Mouse (Mus musculus): ENCODE data around the gene Bmper. TPM values are rescaled to one million over a fixed set of nuclear protein-coding genes. Genes with fewer than 3 reads are reported as not detected.

The Bmper gene
- polyA plus RNA-seq, 1 experiment from 2014 or later = 5.3 TPM

DNA sequence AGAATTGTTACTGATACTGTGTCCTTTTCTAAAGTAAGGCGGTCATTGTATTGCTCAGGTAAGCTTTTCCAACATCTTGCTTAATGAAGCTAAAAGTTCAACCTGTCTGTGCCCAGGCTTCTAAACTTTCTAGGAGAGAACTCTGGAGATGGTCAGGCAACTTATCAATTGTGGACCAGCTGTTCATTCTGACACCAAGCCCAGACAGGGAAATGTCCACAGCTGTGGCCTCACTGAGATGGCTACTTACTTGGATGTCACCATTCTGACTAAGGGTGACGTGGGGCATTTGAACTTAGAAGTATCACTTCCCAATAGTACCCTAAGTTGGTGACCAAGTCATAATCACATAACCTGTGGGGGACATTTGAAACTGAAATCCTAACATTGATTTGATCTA is 129.5 kb downstream of the Bmper start:
- no peak overlapping the region for H3K9ac ChIP-seq (replicated peaks)
- H3K27me3 ChIP-seq = no peaks in the 10 kb centered on the region
- H3K27ac ChIP-seq (replicated peaks) = no peak overlapping the region
- H3K4me3 ChIP-seq = no peak overlapping the region
- no peak overlapping the region for H3K4me2 ChIP-seq (replicated peaks)
- ATAC-seq (ENCODE audit: low FRiP score, low read depth) = no peak
- 95% methylated on average over 2 of the region's 2 CpGs for WGBS
- no peaks in the 10 kb centered on the region for H3K9me3 ChIP-seq
- no peaks in the 10 kb centered on the region for H3K4me1 ChIP-seq
- no peaks in the 10 kb centered on the region for H3K36me3 ChIP-seq

DNA sequence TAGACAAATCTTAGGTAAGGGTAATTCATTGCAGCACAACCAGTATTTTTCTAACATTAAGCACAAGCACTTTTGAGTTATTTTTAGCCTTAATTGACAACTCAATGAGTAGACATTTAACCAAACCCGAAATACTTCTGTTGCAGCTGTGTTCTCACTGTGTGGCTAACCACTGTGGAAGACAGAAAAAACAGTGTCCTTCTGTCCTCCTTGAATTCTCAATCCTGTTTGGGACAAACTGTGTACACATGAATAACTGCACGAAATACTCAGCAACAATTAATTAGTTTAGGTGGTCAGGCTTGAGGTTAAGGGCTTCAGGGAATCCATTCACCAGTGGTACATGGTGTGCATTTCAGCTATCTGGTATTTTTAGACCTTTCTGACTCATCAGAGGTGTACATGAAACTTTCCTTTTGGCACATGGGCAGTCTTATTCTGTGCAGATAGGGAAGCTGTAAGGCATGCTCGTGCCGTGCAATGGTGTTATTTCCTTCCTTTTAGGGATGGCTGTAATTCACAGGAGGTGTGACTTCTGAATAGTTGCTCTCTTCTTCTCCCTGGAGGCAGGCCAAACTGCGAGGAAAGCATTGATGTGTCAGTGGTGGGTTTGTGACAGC is 131.4 kb downstream of the Bmper start:
- Histone ChIP-seq H3K9ac (replicated peaks) (no peak overlapping the region), H3K9me3 (no peaks in the 10 kb centered on the region), H3K4me1 (no peaks in the 10 kb centered on the region), H3K4me3 (no peak overlapping the region), H3K27ac (replicated peaks) (no peak overlapping the region), H3K27me3 (no peaks in the 10 kb centered on the region), H3K36me3 (no peaks in the 10 kb centered on the region), H3K4me2 (replicated peaks) (no peak overlapping the region)
- ATAC-seq (ENCODE audit: low FRiP score, low read depth) = no peak
- WGBS = 82% methylated on average over 5 of the region's 5 CpGs

- Histone ChIP-seq H3K9ac (replicated peaks) (no peak overlapping the region), H3K4me3 (no peak overlapping the region), H3K27me3 (no peaks in the 10 kb centered on the region), H3K4me1 (no peaks in the 10 kb centered on the region), H3K4me2 (replicated peaks) (no peak overlapping the region), H3K9me3 (no peaks in the 10 kb centered on the region), H3K27ac (replicated peaks) (no peak overlapping the region), H3K36me3 (no peaks in the 10 kb centered on the region)
- 95% methylated on average over 2 of the region's 2 CpGs for WGBS
- no peak for ATAC-seq (ENCODE audit: low FRiP score, low read depth)
These were observed 135.2 kb downstream of the Bmper start for GRCm38 (mm10) chr9:23358108-23358507.

DNA sequence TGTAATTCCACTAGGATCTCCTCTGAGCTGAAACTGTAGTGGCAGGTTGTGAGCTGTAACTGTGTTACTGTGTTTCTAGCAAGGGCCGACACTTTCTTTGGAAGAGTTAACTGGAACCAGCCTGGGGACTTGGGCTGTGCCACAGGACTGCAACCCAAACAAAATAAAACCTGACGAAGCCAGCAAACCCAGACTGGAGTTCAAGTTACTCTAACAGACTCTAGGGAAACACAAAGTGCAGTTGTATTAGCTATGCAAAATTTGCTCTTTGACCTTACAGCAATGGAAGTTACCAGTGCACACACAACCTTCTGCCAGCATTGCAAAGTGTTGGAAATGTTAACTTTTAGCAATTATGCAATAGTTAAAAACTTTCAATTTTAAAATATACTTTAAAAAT is 140.3 kb downstream of the Bmper start:
- Histone ChIP-seq H3K9ac (replicated peaks) (no peak overlapping the region), H3K4me3 (no peak overlapping the region), H3K27me3 (no peaks in the 10 kb centered on the region), H3K4me2 (replicated peaks) (no peak overlapping the region), H3K9me3 (no peaks in the 10 kb centered on the region), H3K27ac (replicated peaks) (no peak overlapping the region), H3K36me3 (no peaks in the 10 kb centered on the region), H3K4me1 (no peaks in the 10 kb centered on the region)
- WGBS = 74% methylated on average over 2 of the region's 2 CpGs
- no peak for ATAC-seq (ENCODE audit: low FRiP score, low read depth)

- no peak for ATAC-seq (ENCODE audit: low FRiP score, low read depth)
- Histone ChIP-seq H3K9ac (replicated peaks) (no peak overlapping the region), H3K9me3 (no peaks in the 10 kb centered on the region), H3K27ac (replicated peaks) (no peak overlapping the region), H3K4me3 (no peak overlapping the region), H3K4me1 (no peaks in the 10 kb centered on the region), H3K36me3 (no peaks in the 10 kb centered on the region), H3K27me3 (no peaks in the 10 kb centered on the region), H3K4me2 (replicated peaks) (no peak overlapping the region)
- WGBS = 80% methylated on average over 7 of the region's 7 CpGs
These were observed 140.7 kb downstream of the Bmper start for GRCm38 (mm10) chr9:23363540-23363939.

DNA sequence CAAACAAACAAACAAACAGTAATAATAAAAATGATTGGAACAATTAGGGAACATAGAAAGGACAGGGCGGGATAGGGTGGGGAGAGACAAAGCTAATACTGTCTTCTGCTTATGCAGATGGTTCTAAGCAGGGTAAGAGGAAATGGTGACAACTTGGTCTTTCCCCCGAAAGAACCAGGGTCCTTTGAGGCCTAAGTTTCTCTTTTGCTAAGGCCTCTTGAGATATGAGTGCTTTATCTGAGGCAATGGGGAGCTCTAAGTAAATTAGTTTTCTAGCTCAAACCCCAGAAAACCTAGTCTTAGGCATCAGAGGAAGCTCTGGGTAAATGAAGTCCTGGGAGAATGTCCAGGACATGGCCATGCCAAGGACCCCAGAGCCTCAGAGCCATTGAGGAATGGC is 141.2 kb downstream of the Bmper start:
- no peaks in the 10 kb centered on the region for H3K4me1 ChIP-seq
- no peak overlapping the region for H3K4me3 ChIP-seq
- no peaks in the 10 kb centered on the region for H3K36me3 ChIP-seq
- WGBS = 94% methylated on average over 2 of the region's 2 CpGs
- ATAC-seq (ENCODE audit: low FRiP score, low read depth) = no peak
- H3K9me3 ChIP-seq = no peaks in the 10 kb centered on the region
- H3K27ac ChIP-seq (replicated peaks) = no peak overlapping the region
- H3K4me2 ChIP-seq (replicated peaks) = no peak overlapping the region
- no peak overlapping the region for H3K9ac ChIP-seq (replicated peaks)
- H3K27me3 ChIP-seq = no peaks in the 10 kb centered on the region

DNA sequence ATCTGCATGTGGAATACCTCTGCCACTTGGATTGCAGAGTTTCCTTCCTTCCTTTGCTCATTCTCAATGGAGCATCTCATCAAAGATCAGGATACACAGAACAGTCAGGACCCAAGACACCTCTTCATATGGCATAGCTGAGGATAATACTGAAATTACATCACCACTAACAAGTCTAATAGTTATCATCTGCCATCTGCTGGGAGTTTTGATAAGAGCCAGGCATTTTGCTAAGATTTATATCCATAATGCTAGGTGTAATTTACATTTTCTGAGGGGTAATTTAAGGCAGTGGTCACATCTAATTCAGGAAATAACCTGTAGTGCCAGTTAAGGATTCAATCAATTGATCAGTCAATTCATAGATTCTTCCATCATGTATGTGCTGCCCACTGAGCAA is 145.2 kb downstream of the Bmper start:
- no peaks in the 10 kb centered on the region for H3K9me3 ChIP-seq
- no peaks in the 10 kb centered on the region for H3K27me3 ChIP-seq
- H3K36me3 ChIP-seq = no peaks in the 10 kb centered on the region
- no peak overlapping the region for H3K27ac ChIP-seq (replicated peaks)
- ATAC-seq (ENCODE audit: low FRiP score, low read depth) = no peak
- no peak overlapping the region for H3K4me3 ChIP-seq
- no peak overlapping the region for H3K4me2 ChIP-seq (replicated peaks)
- no peaks in the 10 kb centered on the region for H3K4me1 ChIP-seq
- no peak overlapping the region for H3K9ac ChIP-seq (replicated peaks)

- Histone ChIP-seq H3K4me3 (no peak overlapping the region), H3K4me2 (replicated peaks) (no peak overlapping the region), H3K9me3 (no peaks in the 10 kb centered on the region), H3K36me3 (no peaks in the 10 kb centered on the region), H3K27me3 (no peaks in the 10 kb centered on the region), H3K4me1 (peaks cover 31% of the 10 kb centered on the region), H3K27ac (replicated peaks) (no peak overlapping the region), H3K9ac (replicated peaks) (no peak overlapping the region)
- ATAC-seq (ENCODE audit: low FRiP score, low read depth) = no peak
- WGBS = 51% methylated on average over 4 of the region's 4 CpGs
These were observed 152.0 kb downstream of the Bmper start for GRCm38 (mm10) chr9:23374789-23375460.

GRCm38 (mm10) chr9:23377831-23378730 is 155.2 kb downstream of the Bmper start:
- Histone ChIP-seq H3K36me3 (no peaks in the 10 kb centered on the region), H3K9me3 (no peaks in the 10 kb centered on the region), H3K27me3 (no peaks in the 10 kb centered on the region), H3K4me3 (no peak overlapping the region), H3K9ac (replicated peaks) (no peak overlapping the region), H3K27ac (replicated peaks) (peak overlapping the region; percentile 85), H3K4me2 (replicated peaks) (0 out of 2 replicates have a peak overlapping the region, but pooled peaks have one; percentile 13), H3K4me1 (peaks cover 46% of the 10 kb centered on the region)
- peak; percentile 64 for ATAC-seq (ENCODE audit: low FRiP score, low read depth)
- 23% methylated on average over 5 of the region's 5 CpGs for WGBS

DNA sequence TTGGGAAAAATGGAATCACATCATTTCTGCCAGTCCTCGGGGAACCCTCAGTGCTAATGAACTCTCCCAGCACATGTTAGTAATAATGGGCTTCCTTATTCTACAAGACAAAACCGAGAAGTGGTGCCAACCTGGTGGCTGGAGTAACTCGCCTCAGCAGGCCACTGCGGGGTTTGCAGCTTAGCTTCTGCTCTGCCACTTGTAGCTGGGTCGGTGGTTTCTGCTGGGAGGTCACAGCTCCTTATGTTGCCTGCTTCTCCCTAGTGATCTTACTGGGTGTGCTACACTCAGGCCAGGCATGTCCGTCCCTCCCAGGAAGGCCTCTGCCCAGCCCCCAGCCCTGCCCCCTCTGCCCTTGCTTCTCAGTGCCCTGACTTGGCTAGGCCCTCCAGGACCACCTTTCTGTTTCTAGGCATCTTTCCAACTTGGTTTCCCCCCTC is 155.9 kb downstream of the Bmper start:
- H3K27ac ChIP-seq (replicated peaks) = peak overlapping the region; percentile 85
- H3K9me3 ChIP-seq = no peaks in the 10 kb centered on the region
- WGBS = 4% methylated on average over 6 of the region's 6 CpGs
- no peak overlapping the region for H3K4me3 ChIP-seq
- H3K4me1 ChIP-seq = peaks cover 46% of the 10 kb centered on the region
- H3K9ac ChIP-seq (replicated peaks) = no peak overlapping the region
- no peaks in the 10 kb centered on the region for H3K36me3 ChIP-seq
- H3K27me3 ChIP-seq = no peaks in the 10 kb centered on the region
- peak overlapping the region; percentile 13; the same call in 1 of the 2 replicates for H3K4me2 ChIP-seq (replicated peaks)
- peak; percentile 88 for ATAC-seq (ENCODE audit: low FRiP score, low read depth)

- H3K4me3 ChIP-seq = no peak overlapping the region
- no peaks in the 10 kb centered on the region for H3K36me3 ChIP-seq
- no peaks in the 10 kb centered on the region for H3K27me3 ChIP-seq
- H3K9me3 ChIP-seq = no peaks in the 10 kb centered on the region
- whole genome bisulfite sequencing = 28% methylated on average over 5 of the region's 5 CpGs
- H3K27ac ChIP-seq (replicated peaks) = peak overlapping the region; percentile 40
- H3K4me2 ChIP-seq (replicated peaks) = no peak overlapping the region
- ATAC-seq (ENCODE audit: low FRiP score, low read depth) = peak; percentile 27; the same call in 1 of the 2 replicates
- H3K4me1 ChIP-seq = peaks cover 42% of the 10 kb centered on the region
- H3K9ac ChIP-seq (replicated peaks) = no peak overlapping the region
These were observed 157.4 kb downstream of the Bmper start for GRCm38 (mm10) chr9:23380171-23380835.
